ENCODE assay signal across 8 mouse cellular contexts in genomic region chr16:4756660-4757335, GRCm38 (mm10). TPM values are rescaled to one million over a fixed set of nuclear protein-coding genes. Genes with fewer than 3 reads are reported as not detected.
A peak's percentile ranks its signal among the peaks of the same experiment; 100 is the strongest.
DNase-seq lines count a peak whose midpoint lies in the region; ATAC-seq and TF ChIP-seq lines count a peak whose summit lies in the region.
"Not testable (repeated sequence)": the region's sequence is repeated elsewhere in the genome, so short reads cannot be mapped to it uniquely, and the experiment has no call there.

No protein-coding gene starts in this region.

- H3K9ac ChIP-seq in embryonic facial prominence, embryonic 13.5 days = peak overlapping the region; percentile 64
- H3K9ac ChIP-seq in hindbrain, postnatal 0 days (replicated peaks; ENCODE audit: low read length) = peak overlapping the region; percentile 47
- H3K9ac ChIP-seq in limb, embryonic 14.5 days (ENCODE audit: low read depth, low read length, severe bottlenecking) = peak overlapping the region; percentile 61
- H3K9ac ChIP-seq in neural tube, embryonic 14.5 days (replicated peaks; ENCODE audit: low read depth, low read length) = peak overlapping the region; percentile 54

- not testable (repeated sequence) for H3K9me3 ChIP-seq in embryonic facial prominence, embryonic 13.5 days; hindbrain, postnatal 0 days (ENCODE audit: low read length); limb, embryonic 14.5 days (ENCODE audit: control insufficient read depth, low read length); neural tube, embryonic 14.5 days (ENCODE audit: control insufficient read depth, low read length)

- 5% methylated on average over 42 of the region's 42 CpGs for WGBS in embryonic facial prominence, embryonic 13.5 days
- 3% methylated on average over 32 of the region's 42 CpGs for WGBS in hindbrain, postnatal 0 days
- 4% methylated on average over 24 of the region's 42 CpGs for WGBS in limb, embryonic 14.5 days
- 5% methylated on average over 32 of the region's 42 CpGs for WGBS in neural tube, embryonic 14.5 days

- H3K36me3 ChIP-seq in embryonic facial prominence, embryonic 13.5 days; hindbrain, postnatal 0 days (ENCODE audit: insufficient read depth, low read length); limb, embryonic 14.5 days (ENCODE audit: control insufficient read depth, insufficient read depth, low read length); neural tube, embryonic 14.5 days (ENCODE audit: control insufficient read depth, insufficient read depth, low read length): not testable (repeated sequence)

- peak; percentile 53 for DNase-seq in brain, embryonic 14.5 days (ENCODE audit: low read depth)
- DNase-seq in heart, adult 18-20 months = peak; percentile 17 to 30
- DNase-seq in hindbrain, postnatal 0 days (ENCODE audit: low spot score) = peak; percentile 48
- not testable (repeated sequence) for DNase-seq in limb, embryonic 14.5 days (ENCODE audit: low spot score)
- peak; percentile 22 for DNase-seq in thymus, postnatal 4 days

- not testable (repeated sequence) for H3K27me3 ChIP-seq in embryonic facial prominence, embryonic 13.5 days; hindbrain, postnatal 0 days (ENCODE audit: insufficient read depth, low read length); limb, embryonic 14.5 days (ENCODE audit: control insufficient read depth, insufficient read depth, low read length); neural tube, embryonic 14.5 days (ENCODE audit: control insufficient read depth, insufficient read depth, low read length)

- H3K4me3 ChIP-seq in embryonic facial prominence, embryonic 13.5 days = peak overlapping the region; percentile 45
- H3K4me3 ChIP-seq in hindbrain, postnatal 0 days (ENCODE audit: low read length) = peak overlapping the region; percentile 41
- peak overlapping the region; percentile 40 for H3K4me3 ChIP-seq in limb, embryonic 14.5 days (replicated peaks; ENCODE audit: low read length)
- H3K4me3 ChIP-seq in neural tube, embryonic 14.5 days (ENCODE audit: low read depth, low read length) = peak overlapping the region; percentile 37

- ATAC-seq in embryonic facial prominence, embryonic 13.5 days (ENCODE audit: insufficient number of reproducible peaks, insufficient read depth, low FRiP score, low TSS enrichment, low read depth) = peak; percentile 59; the same call in 1 of the 2 replicates
- ATAC-seq in hindbrain, postnatal 0 days = peak; percentile 88
- ATAC-seq in limb, embryonic 14.5 days (ENCODE audit: low FRiP score, low read depth) = peak; percentile 73
- ATAC-seq in megakaryocyte, adult 5-6 weeks (ENCODE audit: poor library complexity, severe bottlenecking) = peak; percentile 80
- ATAC-seq in neural tube, embryonic 14.5 days (ENCODE audit: low read depth) = peak; percentile 84

- peak overlapping the region; percentile 49 for H3K4me2 ChIP-seq in embryonic facial prominence, embryonic 13.5 days
- H3K4me2 ChIP-seq in hindbrain, postnatal 0 days (ENCODE audit: low read depth, low read length) = peak overlapping the region; percentile 56
- peak overlapping the region; percentile 37 for H3K4me2 ChIP-seq in limb, embryonic 14.5 days (replicated peaks; ENCODE audit: low read depth, low read length, severe bottlenecking)
- peak overlapping the region; percentile 42 for H3K4me2 ChIP-seq in neural tube, embryonic 14.5 days (ENCODE audit: low read depth, low read length)

- not testable (repeated sequence) for TF ChIP-seq POLR2A in brain, embryonic 14.5 days (IDR thresholded peaks at IDR 0.05; ENCODE audit: borderline replicate concordance, extremely low read depth, insufficient read depth, insufficient read length, poor library complexity, severe bottlenecking); limb, embryonic 14.5 days (IDR thresholded peaks at IDR 0.05; ENCODE audit: borderline replicate concordance, extremely low read depth, insufficient read depth, insufficient read length)

- H3K4me1 ChIP-seq in embryonic facial prominence, embryonic 13.5 days; hindbrain, postnatal 0 days (ENCODE audit: insufficient read depth, low read length); limb, embryonic 14.5 days (ENCODE audit: control insufficient read depth, insufficient read depth, low read length); neural tube, embryonic 14.5 days (ENCODE audit: control insufficient read depth, insufficient read depth, low read length): not testable (repeated sequence)

- H3K27ac ChIP-seq in embryonic facial prominence, embryonic 13.5 days = peak overlapping the region; percentile 60; the same call in 1 of the 2 replicates
- peak overlapping the region; percentile 76 for H3K27ac ChIP-seq in hindbrain, postnatal 0 days
- peak overlapping the region; percentile 69 for H3K27ac ChIP-seq in limb, embryonic 14.5 days (replicated peaks; ENCODE audit: low read depth, low read length)
- H3K27ac ChIP-seq in neural tube, embryonic 14.5 days (ENCODE audit: low read depth, low read length) = peak overlapping the region; percentile 40

- not testable (repeated sequence) for TF ChIP-seq CTCF in brain, embryonic 14.5 days (IDR thresholded peaks at IDR 0.05; ENCODE audit: borderline replicate concordance, extremely low read depth, insufficient read depth, insufficient read length)
- TF ChIP-seq CTCF in hindbrain, postnatal 0 days (IDR thresholded peaks at IDR 0.05; ENCODE audit: low read depth) = peak; percentile 24

RNA-seq across cellular contexts. Expression of gene Hmox2, which starts 30.6 kb away (rescaled TPM):
- polyA plus RNA-seq in brain, embryonic 14.5 days (2012; rRNA removed) = 52.2 and 59.0 TPM in 2 replicates
- polyA plus RNA-seq in embryonic facial prominence, embryonic 13.5 days (2015; fragmentation: Nextera tagmentation; extraction: Ambion mirVana) = 105 and 107 TPM in 2 replicates
- 10 to 100 TPM; 76.9 to 95.9 TPM for total RNA-seq in heart, adult 18-20 months (2021)
- 36.0 and 41.2 TPM in 2 replicates for total RNA-seq in hindbrain, postnatal 0 days (2014; rRNA removed)
- 93.4 and 101 TPM in 2 replicates for polyA plus RNA-seq in hindbrain, postnatal 0 days (2015; fragmentation: Nextera tagmentation; extraction: Ambion mirVana)
- polyA plus RNA-seq in limb, embryonic 14.5 days (2012; rRNA removed) = 56.0 and 63.1 TPM in 2 replicates
- polyA plus RNA-seq in limb, embryonic 14.5 days (2014; fragmentation: Nextera tagmentation; extraction: Ambion mirVana) = 96.6 and 106 TPM in 2 replicates
- 74.5 and 91.4 TPM in 2 replicates for total RNA-seq in megakaryocyte, adult 5-6 weeks (2015)
- total RNA-seq in megakaryocyte, adult 5-6 weeks (2017) = 89.6 and 108 TPM in 2 replicates
- 106 and 126 TPM in 2 replicates for polyA plus RNA-seq in neural tube, embryonic 14.5 days (2014; fragmentation: Nextera tagmentation; extraction: Ambion mirVana)

RNA-seq across cellular contexts. Expression of gene Cdip1, which starts 33.3 kb away (rescaled TPM):
- 91.1 and 116 TPM in 2 replicates for polyA plus RNA-seq in brain, embryonic 14.5 days (2012; rRNA removed)
- 84.5 and 91.6 TPM in 2 replicates for polyA plus RNA-seq in embryonic facial prominence, embryonic 13.5 days (2015; fragmentation: Nextera tagmentation; extraction: Ambion mirVana)
- 10 to 100 TPM; 60.1 to 68.1 TPM for total RNA-seq in heart, adult 18-20 months (2021)
- total RNA-seq in hindbrain, postnatal 0 days (2014; rRNA removed) = 147 and 148 TPM in 2 replicates
- polyA plus RNA-seq in hindbrain, postnatal 0 days (2015; fragmentation: Nextera tagmentation; extraction: Ambion mirVana) = 133 and 135 TPM in 2 replicates
- polyA plus RNA-seq in limb, embryonic 14.5 days (2012; rRNA removed) = 84.8 and 110 TPM in 2 replicates
- polyA plus RNA-seq in limb, embryonic 14.5 days (2014; fragmentation: Nextera tagmentation; extraction: Ambion mirVana) = 80.8 and 81.2 TPM in 2 replicates
- 12.0 and 12.2 TPM in 2 replicates for total RNA-seq in megakaryocyte, adult 5-6 weeks (2015)
- 9.2 and 11.1 TPM in 2 replicates for total RNA-seq in megakaryocyte, adult 5-6 weeks (2017)
- 125 TPM in 2 replicates for polyA plus RNA-seq in neural tube, embryonic 14.5 days (2014; fragmentation: Nextera tagmentation; extraction: Ambion mirVana)

RNA-seq across cellular contexts. Expression of gene Nmral1, which starts 37.6 kb away (rescaled TPM):
- polyA plus RNA-seq in brain, embryonic 14.5 days (2012; rRNA removed) = 70.6 and 105 TPM in 2 replicates
- polyA plus RNA-seq in embryonic facial prominence, embryonic 13.5 days (2015; fragmentation: Nextera tagmentation; extraction: Ambion mirVana) = 83.6 and 91.4 TPM in 2 replicates
- 1 to 10 TPM; 2.0 to 3.0 TPM for total RNA-seq in heart, adult 18-20 months (2021)
- total RNA-seq in hindbrain, postnatal 0 days (2014; rRNA removed) = 30.7 and 31.8 TPM in 2 replicates
- polyA plus RNA-seq in hindbrain, postnatal 0 days (2015; fragmentation: Nextera tagmentation; extraction: Ambion mirVana) = 33.1 and 35.4 TPM in 2 replicates
- 64.3 and 71.5 TPM in 2 replicates for polyA plus RNA-seq in limb, embryonic 14.5 days (2012; rRNA removed)
- 70.9 and 82.0 TPM in 2 replicates for polyA plus RNA-seq in limb, embryonic 14.5 days (2014; fragmentation: Nextera tagmentation; extraction: Ambion mirVana)
- total RNA-seq in megakaryocyte, adult 5-6 weeks (2015) = 45.6 and 46.1 TPM in 2 replicates
- total RNA-seq in megakaryocyte, adult 5-6 weeks (2017) = 43.5 and 47.8 TPM in 2 replicates
- 57.2 and 63.7 TPM in 2 replicates for polyA plus RNA-seq in neural tube, embryonic 14.5 days (2014; fragmentation: Nextera tagmentation; extraction: Ambion mirVana)
